Mouse (Mus musculus) forelimb bud, embryonic 11.5 days (tissue): ENCODE measurements around the gene Skint8.
"Not testable (repeated sequence)": the region's sequence is repeated elsewhere in the genome, so short reads cannot be mapped to it uniquely, and the experiment has no call there.

Experiments used
- DNase-seq: peaks from one replicate; pipeline ENCODE4 v3.0.0-alpha.2; 2012; ENCODE audit warnings: low read depth, low spot score

Gene Skint8

GRCm38 (mm10) chr4:111919092-111919491, at the start of gene Skint8:
TSS of gene Skint8 (plus strand) at chr4:111919392.
- no peak for DNase-seq

- no peak for DNase-seq
Observed at GRCm38 (mm10) chr4:111880112-111880875, 38.9 kb upstream of the Skint8 start.

GRCm38 (mm10) chr4:111883543-111883942, 35.6 kb upstream of the Skint8 start:
- DNase-seq: no peak

GRCm38 (mm10) chr4:111886018-111886417, 33.2 kb upstream of the Skint8 start:
- peak; percentile 66 for DNase-seq

GRCm38 (mm10) chr4:111886607-111887006, 32.6 kb upstream of the Skint8 start:
- DNase-seq: peak; percentile 74

- no peak for DNase-seq
Observed at GRCm38 (mm10) chr4:111892138-111892537, 27.1 kb upstream of the Skint8 start.

GRCm38 (mm10) chr4:111897755-111898154, 21.4 kb upstream of the Skint8 start:
- DNase-seq: no peak

GRCm38 (mm10) chr4:111898566-111898965, 20.6 kb upstream of the Skint8 start:
- no peak for DNase-seq

- not testable (repeated sequence) for DNase-seq
Observed at GRCm38 (mm10) chr4:111900491-111900890, 18.7 kb upstream of the Skint8 start.

- no peak for DNase-seq
Observed at GRCm38 (mm10) chr4:111901473-111901872, 17.7 kb upstream of the Skint8 start.

GRCm38 (mm10) chr4:111902775-111903174, 16.4 kb upstream of the Skint8 start, which contains the start of gene Slc5a9:
TSS of gene Slc5a9 (minus strand) at chr4:111902918.
- no peak for DNase-seq

- peak; percentile 53 for DNase-seq
Observed at GRCm38 (mm10) chr4:111907926-111908325, 11.3 kb upstream of the Skint8 start.

- no peak for DNase-seq
Observed at GRCm38 (mm10) chr4:111961309-111961708, 42.1 kb downstream of the Skint8 start.

- DNase-seq: not testable (repeated sequence)
Observed at GRCm38 (mm10) chr4:111963241-111963640, 44.0 kb downstream of the Skint8 start.

GRCm38 (mm10) chr4:111963669-111964068, 44.5 kb downstream of the Skint8 start:
- no peak for DNase-seq

GRCm38 (mm10) chr4:111972623-111973022, 53.4 kb downstream of the Skint8 start, which contains the start of gene Skint7:
TSS of gene Skint7 (plus strand) at chr4:111972923.
- no peak for DNase-seq
